In genomic region chr5:24750321-24751304, GRCm38 (mm10) we compare ENCODE assay signal across 8 mouse cellular contexts. TPM values are rescaled to one million over a fixed set of nuclear protein-coding genes. Genes with fewer than 3 reads are reported as not detected.
DNase-seq lines count a peak whose midpoint lies in the region; ATAC-seq and TF ChIP-seq lines count a peak whose summit lies in the region.

No protein-coding gene starts in this region.

- H3K4me3 ChIP-seq in hindbrain, embryonic 12.5 days, result peak overlapping the region; percentile 54

- in situ Hi-C loops in Patski (cut with MboI; ENCODE audit: low pct_unique_long_range_greater_than_20kb), result no loop called here

- peaks cover 32% of the 10 kb centered on the region for H3K4me1 ChIP-seq in hindbrain, embryonic 12.5 days

- POLR2A ChIA-PET in Patski (lab: Charles Lee), result no interaction called here

- peak overlapping the region; percentile 76 for H3K9ac ChIP-seq in hindbrain, embryonic 12.5 days

- H3K36me3 ChIP-seq in hindbrain, embryonic 12.5 days, result no peaks in the 10 kb centered on the region

- no peaks in the 10 kb centered on the region for H3K27me3 ChIP-seq in Patski
- H3K27me3 ChIP-seq in hindbrain, embryonic 12.5 days, result no peaks in the 10 kb centered on the region

- peak overlapping the region; percentile 85 for H3K4me2 ChIP-seq in hindbrain, embryonic 12.5 days (replicated peaks)

- 2% methylated on average over 56 of the region's 59 CpGs for WGBS in hindbrain, embryonic 12.5 days

- H3K9me3 ChIP-seq in hindbrain, embryonic 12.5 days (replicated peaks), result no peaks in the 10 kb centered on the region

- DNase-seq in Patski (ENCODE audit: low read depth, low spot score), result peak; percentile 25
- peak; percentile 89 for DNase-seq in cerebellum, adult 9-11 months
- DNase-seq in frontal cortex, postnatal 10 days (ENCODE audit: low spot score in 2 of 2), result peak; percentile 77 to 83
- peak; percentile 84 to 86 for DNase-seq in layer of hippocampus, postnatal 14 days (ENCODE audit: low spot score in 2 of 2)
- peak; percentile 94 for DNase-seq in lung, postnatal 10 days
- DNase-seq in ovary, postnatal 14 days (ENCODE audit: low spot score), result peak; percentile 87
- peak; percentile 91 for DNase-seq in thymus, postnatal 25 days

- CTCF ChIA-PET in Patski (lab: Charles Lee), result interaction anchor here (0.7 to 1.4 kb wide), 5 partner anchors 35 to 260 kb away, joined by 3 to 4 read pairs (median 3); partner anchors contain the start of gene Nub1

- ATAC-seq in Patski, result peak; percentile 59
- ATAC-seq in hindbrain, embryonic 12.5 days (ENCODE audit: low FRiP score), result peak; percentile 78

- H3K27ac ChIP-seq in hindbrain, embryonic 12.5 days, result peak overlapping the region; percentile 80

- TF ChIP-seq CTCF in Patski (IDR thresholded peaks at IDR 0.05), result peak; percentile 98

RNA-seq across cellular contexts. Expression of gene Crygn, which starts 7.2 kb away (rescaled TPM):
- not detected for polyA plus RNA-seq in Patski (2021)
- polyA plus RNA-seq in hindbrain, embryonic 12.5 days (2016; fragmentation: Nextera tagmentation; extraction: Ambion mirVana), result 4.7 TPM in 1 of 2 replicates, not detected in the other
- 1 to 10 TPM; 2.3 to 3.3 TPM for total RNA-seq in layer of hippocampus, postnatal 14 days (2021)

RNA-seq across cellular contexts. Expression of gene Wdr86, which starts 20.1 kb away (rescaled TPM):
- polyA plus RNA-seq in Patski (2021), result not detected
- polyA plus RNA-seq in hindbrain, embryonic 12.5 days (2016; fragmentation: Nextera tagmentation; extraction: Ambion mirVana), result 17.7 and 21.0 TPM in 2 replicates
- total RNA-seq in layer of hippocampus, postnatal 14 days (2021), result 1 to 10 TPM; 1.1 to 4.7 TPM

Comparison
In these comparisons a context has a peak if more than half of its experiments do, and no peak if none do; other contexts are left out.
1. Peak in every context shown above with its lines: DNase-seq, ATAC-seq, H3K4me3 ChIP-seq and H3K27ac ChIP-seq.
2. DNase-seq: peak in every context shown above with its lines; median percentile 94 in lung, postnatal 10 days; 91 in thymus, postnatal 25 days; 89 in cerebellum, adult 9-11 months; 87 in ovary, postnatal 14 days; 85 in layer of hippocampus, postnatal 14 days; 80 in frontal cortex, postnatal 10 days; 25 in Patski.
3. RNA of gene Wdr86, which starts 20.1 kb away (polyA plus RNA-seq): 17.7 to 21.0 TPM in hindbrain, embryonic 12.5 days; not detected in Patski (single experiment); every median in the first group is over 10 times any median in the second.